Mouse (Mus musculus) small intestine, adult 2 months (tissue): ENCODE results near the gene Vmn1r20.
"Not testable (repeated sequence)": the region's sequence is repeated elsewhere in the genome, so short reads cannot be mapped to it uniquely, and the experiment has no call there.

Source experiments
- CTCF ChIP-seq: fragments of 200-500 bp; IDR thresholded peaks from 2 replicates; pipeline ENCODE4 v1.5.1; 2012; ENCODE audit warnings: low read depth, mild to moderate bottlenecking, control low read depth, inconsistent platforms, low read length, moderate library complexity, mixed read lengths; ENCODE audit not compliant: insufficient replicate concordance, insufficient read length; ENCODE audit errors: extremely low read depth
- POLR2A ChIP-seq: fragments of 200-500 bp; IDR thresholded peaks from 2 replicates; pipeline ENCODE4 v1.6.1; 2012; ENCODE audit warnings: low read depth, mild to moderate bottlenecking, control low read depth, inconsistent platforms, low read length, moderate library complexity

- TF ChIP-seq CTCF, POLR2A: not testable (repeated sequence)
Observed at GRCm38 (mm10) chr6:57468161-57468560, 39.4 kb downstream of the Vmn1r20 start.
